ENCODE assay signal across 25 mouse cellular contexts in genomic region chr16:37579591-37579990, GRCm38 (mm10). TPM values are rescaled to one million over a fixed set of nuclear protein-coding genes. Genes with fewer than 3 reads are reported as not detected.
DNase-seq lines count a peak whose midpoint lies in the region; ATAC-seq lines count a peak whose summit lies in the region.
"Had no signal": no experiment of that assay in that cellular context is flagged by ENCODE, and none has a peak within 500 bp of the region (broad histone marks: within the 10 kb centered on the region; RNA-seq: fewer than 3 reads in every experiment).

No protein-coding gene starts in this region.

- H3K27me3 ChIP-seq in liver, embryonic 15.5 days, result no peaks in the 10 kb centered on the region
- H3K27me3 ChIP-seq: embryonic facial prominence, embryonic 13.5 days; forebrain, embryonic 12.5 days; hindbrain, embryonic 13.5 days; limb, embryonic 13.5 days; neural tube, embryonic 15.5 days had no signal

- H3K4me3 ChIP-seq in liver, embryonic 15.5 days (replicated peaks), result no peak overlapping the region
- H3K4me3 ChIP-seq: embryonic facial prominence, embryonic 13.5 days; forebrain, embryonic 12.5 days; hindbrain, embryonic 13.5 days; limb, embryonic 13.5 days; lung, embryonic 15.5 days; neural tube, embryonic 15.5 days had no signal

- peaks cover 9% of the 10 kb centered on the region; the same call in 1 of the 2 replicates for H3K4me1 ChIP-seq in liver, embryonic 15.5 days (replicated peaks)

- 65% methylated on average over 1 of the region's 1 CpGs for WGBS in liver, embryonic 15.5 days (ENCODE audit: insufficient replicate concordance)

- peak overlapping the region; percentile 62 for H3K27ac ChIP-seq in liver, embryonic 15.5 days (replicated peaks)
- H3K27ac ChIP-seq: embryonic facial prominence, embryonic 13.5 days; forebrain, embryonic 12.5 days; hindbrain, embryonic 13.5 days; limb, embryonic 13.5 days; lung, embryonic 15.5 days; neural tube, embryonic 15.5 days had no signal

- peak; percentile 68 for DNase-seq in heart, adult 11 months
- DNase-seq in heart, postnatal 10 days, result no peak
- DNase-seq in kidney, adult 9 months, result peak; percentile 64
- no peak for DNase-seq in kidney, postnatal 4 days
- DNase-seq in kidney, postnatal 25 days, result peak; percentile 21 to 74
- DNase-seq in spleen, postnatal 10 days (ENCODE audit: low spot score in 2 of 2), result no peak
- no peak for DNase-seq in right cerebral cortex, postnatal 36 days (ENCODE audit: low spot score in 2 of 2)
- DNase-seq: adrenal gland, postnatal 25 days; cerebellum, adult 8-10 months; cerebellum, postnatal 36 days; embryo, embryonic 11 days; gastrocnemius, postnatal 25 days; heart, postnatal 36 days; lung, postnatal 36 days had no signal

- no peaks in the 10 kb centered on the region for H3K9me3 ChIP-seq in liver, embryonic 15.5 days (replicated peaks)
- H3K9me3 ChIP-seq: embryonic facial prominence, embryonic 13.5 days; forebrain, embryonic 12.5 days; hindbrain, embryonic 13.5 days; limb, embryonic 13.5 days; lung, embryonic 15.5 days; neural tube, embryonic 15.5 days had no signal

- ATAC-seq in liver, embryonic 15.5 days (ENCODE audit: insufficient read depth), result no peak

- no peak overlapping the region for H3K4me2 ChIP-seq in liver, embryonic 15.5 days
- H3K4me2 ChIP-seq: embryonic facial prominence, embryonic 13.5 days; forebrain, embryonic 12.5 days; hindbrain, embryonic 13.5 days; limb, embryonic 13.5 days; lung, embryonic 15.5 days; neural tube, embryonic 15.5 days had no signal

- no peak overlapping the region for H3K9ac ChIP-seq in liver, embryonic 15.5 days
- H3K9ac ChIP-seq: embryonic facial prominence, embryonic 13.5 days; forebrain, embryonic 12.5 days; hindbrain, embryonic 13.5 days; limb, embryonic 13.5 days; lung, embryonic 15.5 days; neural tube, embryonic 15.5 days had no signal

- intact Hi-C loops in heart, postnatal 10 days (cut with DNase I), result no loop called here

- H3K36me3 ChIP-seq in liver, embryonic 15.5 days (replicated peaks), result no peaks in the 10 kb centered on the region
- H3K36me3 ChIP-seq: embryonic facial prominence, embryonic 13.5 days; forebrain, embryonic 12.5 days; hindbrain, embryonic 13.5 days; limb, embryonic 13.5 days; lung, embryonic 15.5 days; neural tube, embryonic 15.5 days had no signal

RNA-seq across cellular contexts. Expression of gene Hgd, which starts 0.4 kb away (rescaled TPM):
- under 1 TPM in 1 of 2 experiments, not detected in 1; 0.29 TPM for total RNA-seq in heart, postnatal 10 days (2021)
- polyA plus RNA-seq in liver, embryonic 15.5 days (2015; fragmentation: Nextera tagmentation; extraction: Ambion mirVana), result 42.0 and 46.9 TPM in 2 replicates
- total RNA-seq: adrenal gland, postnatal 25 days; gastrocnemius, postnatal 25 days; heart, adult 8-10 months; left cerebral cortex, postnatal 25 days; megakaryocyte-erythroid progenitor cell, adult 5-6 weeks had no signal
- polyA plus RNA-seq: erythroblast, embryonic 14.5 days had no signal

RNA-seq across cellular contexts. Expression of gene Rabl3, which starts 39.9 kb away (rescaled TPM):
- 10 to 100 TPM; 11.4 to 12.1 TPM for total RNA-seq in heart, postnatal 10 days (2021)
- 12.8 and 13.7 TPM in 2 replicates for polyA plus RNA-seq in liver, embryonic 15.5 days (2015; fragmentation: Nextera tagmentation; extraction: Ambion mirVana)

RNA-seq across cellular contexts. Expression of gene Gtf2e1, which starts 40.0 kb away (rescaled TPM):
- total RNA-seq in heart, postnatal 10 days (2021), result 10 to 100 TPM in 1 of 2 experiments, 1 to 10 TPM in 1; 8.8 to 11.7 TPM
- polyA plus RNA-seq in liver, embryonic 15.5 days (2015; fragmentation: Nextera tagmentation; extraction: Ambion mirVana), result 7.3 and 7.6 TPM in 2 replicates

Comparison
In these comparisons a context has a peak if more than half of its experiments do, and no peak if none do; other contexts are left out.
1. DNase-seq: peak in heart, adult 11 months (single experiment), kidney, adult 9 months (single experiment) and kidney, postnatal 25 days (2 of 2); none in heart, postnatal 10 days (0 of 2), kidney, postnatal 4 days (0 of 2), spleen, postnatal 10 days (0 of 2) and right cerebral cortex, postnatal 36 days (0 of 2).